Mouse (Mus musculus) myocyte (in vitro differentiated cells): ENCODE measurements around the gene Ets2. TPM values are rescaled to one million over a fixed set of nuclear protein-coding genes. Genes with fewer than 3 reads are reported as not detected.

Experiments used
- H3K27me3 ChIP-seq: one replicate; pipeline ENCODE4 v1.6.1; 2011; ENCODE audit not compliant: control insufficient read depth, insufficient read depth, insufficient read length
- H3K36me3 ChIP-seq: one replicate; pipeline ENCODE4 v1.6.1; 2011; ENCODE audit not compliant: control insufficient read depth, insufficient read depth
- H3K4me2 ChIP-seq: one replicate; pipeline ENCODE4 v1.6.1; 2011; ENCODE audit warnings: low read depth, control low read depth
- H3K4me3 ChIP-seq: one replicate; pipeline ENCODE4 v1.5.1; 2011; ENCODE audit warnings: mild to moderate bottlenecking, control low read depth, moderate library complexity
- H3K79me2 ChIP-seq: one replicate; pipeline ENCODE4 v1.6.1; 2011; ENCODE audit not compliant: control insufficient read depth, insufficient read depth
- H3ac ChIP-seq: one replicate; pipeline ENCODE4 v1.6.1; 2011; ENCODE audit not compliant: control insufficient read depth, insufficient read length
- CEBPB ChIP-seq: IDR thresholded peaks from 2 replicates; pipeline ENCODE4 v1.6.1; 2011; ENCODE audit warnings: mild to moderate bottlenecking, moderate library complexity; ENCODE audit not compliant: poor library complexity, insufficient read depth, severe bottlenecking
- E2F4 ChIP-seq: IDR thresholded peaks from one replicate; pipeline ENCODE4 v1.6.1; 2011; ENCODE audit warnings: mild to moderate bottlenecking, control low read depth, moderate library complexity; ENCODE audit not compliant: insufficient read depth
- MAX ChIP-seq: IDR thresholded peaks from one replicate; pipeline ENCODE4 v1.6.1; 2011; ENCODE audit warnings: low read depth, mild to moderate bottlenecking, control low read depth
- MYOD1 ChIP-seq, 3 experiments: IDR thresholded peaks; one replicate each; pipeline ENCODE4 v1.6.1; 2011; ENCODE audit warnings: control low read depth in 2 of 3, low read depth in 2 of 3, mild to moderate bottlenecking in 2 of 3, moderate library complexity in 1 of 3; ENCODE audit not compliant: insufficient read length in 2 of 3, control insufficient read depth in 1 of 3
- MYOG ChIP-seq, 3 experiments: IDR thresholded peaks; one replicate each; pipeline ENCODE4 v1.6.1; 2011; ENCODE audit warnings: control low read depth in 2 of 3, low read depth in 2 of 3, mild to moderate bottlenecking in 2 of 3; ENCODE audit not compliant: insufficient read length in 2 of 3, control insufficient read depth in 1 of 3, insufficient read depth in 1 of 3
- POLR2A ChIP-seq: IDR thresholded peaks from one replicate; pipeline ENCODE4 v1.6.1; 2011; ENCODE audit warnings: low read depth, mild to moderate bottlenecking, control low read depth, moderate library complexity; ENCODE audit not compliant: insufficient read length
- POLR2AphosphoS2 ChIP-seq: IDR thresholded peaks from one replicate; pipeline ENCODE4 v1.6.1; 2011; ENCODE audit warnings: low read depth, control low read depth; ENCODE audit not compliant: insufficient read length
- REST ChIP-seq: IDR thresholded peaks from one replicate; pipeline ENCODE4 v1.6.1; 2011; ENCODE audit warnings: mild to moderate bottlenecking, control low read depth, moderate library complexity; ENCODE audit not compliant: insufficient read depth, insufficient read length
- SRF ChIP-seq: IDR thresholded peaks from one replicate; pipeline ENCODE4 v1.6.1; 2011; ENCODE audit warnings: low read depth; ENCODE audit not compliant: control insufficient read depth, insufficient read length
- TCF12 ChIP-seq: IDR thresholded peaks from one replicate; pipeline ENCODE4 v1.6.1; 2011; ENCODE audit warnings: mild to moderate bottlenecking, control low read depth; ENCODE audit not compliant: poor library complexity, insufficient read depth, severe bottlenecking
- TCF3 ChIP-seq: IDR thresholded peaks from one replicate; pipeline ENCODE4 v1.6.1; 2011; ENCODE audit warnings: low read depth, control low read depth; ENCODE audit not compliant: insufficient read length
- USF1 ChIP-seq: IDR thresholded peaks from one replicate; pipeline ENCODE4 v1.6.1; 2011; ENCODE audit warnings: low read depth, mild to moderate bottlenecking, control low read depth, moderate library complexity
- polyA plus RNA-seq: library from polyadenylated mRNA; unstranded; fragments of >200 nt; fragmentation: generic; extraction: Trizol; gene quantifications from one replicate; pipeline ENCODE4 v1.2.1, GENCODE M21; 2012; ENCODE audit warnings: missing spikeins

Ets2 gene
- polyA plus RNA-seq, 1 experiment, result 73.9 TPM

- no peak for TF ChIP-seq TCF12
- TF ChIP-seq CEBPB, result no peak
- TF ChIP-seq TCF3, result no peak
- no peak for TF ChIP-seq REST
- no peak for TF ChIP-seq POLR2A
- no peak for TF ChIP-seq MYOD1 (IDR thresholded peaks at IDR 0.05; ENCODE audit: control insufficient read depth in 1 of 3, insufficient read length in 2 of 3, low read depth in 2 of 3)
- TF ChIP-seq USF1, result no peak
- no peak for TF ChIP-seq MYOG (IDR thresholded peaks at IDR 0.05; ENCODE audit: control insufficient read depth in 1 of 3, insufficient read depth in 1 of 3, insufficient read length in 2 of 3, low read depth in 2 of 3)
- no peak for TF ChIP-seq POLR2AphosphoS2
- TF ChIP-seq MAX, result no peak
- no peak for TF ChIP-seq E2F4
- no peak for TF ChIP-seq SRF
- Histone ChIP-seq H3ac (no peak overlapping the region), H3K4me3 (no peak overlapping the region), H3K79me2 (no peaks in the 10 kb centered on the region), H3K36me3 (no peaks in the 10 kb centered on the region), H3K27me3 (no peaks in the 10 kb centered on the region), H3K4me2 (no peak overlapping the region)
These were observed 64.3 kb downstream of the Ets2 start for GRCm38 (mm10) chr16:95766181-95766580.

DNA sequence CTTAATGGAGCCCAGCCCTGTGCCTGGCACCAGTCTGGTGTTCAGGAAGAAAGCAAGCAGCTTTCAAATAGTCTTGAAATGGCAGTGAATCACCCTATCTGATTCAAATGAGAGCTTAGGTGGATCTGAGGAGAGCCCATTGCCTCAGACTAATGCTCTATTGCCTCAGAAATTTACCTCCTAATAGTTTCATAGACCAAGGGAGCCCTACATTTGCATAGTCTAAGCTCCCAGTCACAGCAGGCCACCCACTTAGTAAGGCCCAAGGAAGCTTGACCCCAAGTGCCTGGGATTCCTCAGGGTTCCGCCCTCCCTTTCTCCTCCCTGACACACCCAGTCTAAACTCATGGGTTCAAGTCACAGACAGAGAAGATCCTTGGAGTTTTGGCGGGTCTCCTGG lies 65.4 kb downstream of the Ets2 start:
- H3K4me3 ChIP-seq, result no peak overlapping the region
- H3K36me3 ChIP-seq, result no peaks in the 10 kb centered on the region
- peak overlapping the region; percentile 36 for H3K4me2 ChIP-seq
- H3ac ChIP-seq, result no peak overlapping the region
- peak; percentile 85 for TF ChIP-seq CEBPB
- no peak for TF ChIP-seq MAX
- TF ChIP-seq MYOD1 (IDR thresholded peaks at IDR 0.05; ENCODE audit: control insufficient read depth in 1 of 3, insufficient read length in 2 of 3, low read depth in 2 of 3), result no peak
- no peak for TF ChIP-seq POLR2A
- TF ChIP-seq MYOG (IDR thresholded peaks at IDR 0.05; ENCODE audit: control insufficient read depth in 1 of 3, insufficient read depth in 1 of 3, insufficient read length in 2 of 3, low read depth in 2 of 3), result no peak
- no peak for TF ChIP-seq TCF12
- no peaks in the 10 kb centered on the region for H3K27me3 ChIP-seq
- no peaks in the 10 kb centered on the region for H3K79me2 ChIP-seq

GRCm38 (mm10) chr16:95769066-95769995 lies 67.5 kb downstream of the Ets2 start:
- Histone ChIP-seq H3K79me2 (no peaks in the 10 kb centered on the region), H3K4me3 (no peak overlapping the region), H3K27me3 (no peaks in the 10 kb centered on the region)

GRCm38 (mm10) chr16:95769996-95770334 lies 68.1 kb downstream of the Ets2 start:
- no peaks in the 10 kb centered on the region for H3K79me2 ChIP-seq
- peak overlapping the region; percentile 9 for H3ac ChIP-seq
- H3K4me3 ChIP-seq, result no peak overlapping the region
- no peaks in the 10 kb centered on the region for H3K36me3 ChIP-seq
- TF ChIP-seq POLR2AphosphoS2 (peak; percentile 33), CEBPB (no peak), POLR2A (peak; percentile 40), REST (peak; percentile 5), USF1 (no peak)
- H3K27me3 ChIP-seq, result no peaks in the 10 kb centered on the region
- H3K4me2 ChIP-seq, result peak overlapping the region; percentile 73

More at GRCm38 (mm10) chr16:95769066-95769995, 67.5 kb downstream of the Ets2 start:
- H3K4me2 ChIP-seq, result peak overlapping the region; percentile 73
- TF ChIP-seq POLR2A (peak; percentile 52), MYOG (IDR thresholded peaks at IDR 0.05; ENCODE audit: control insufficient read depth in 1 of 3, insufficient read depth in 1 of 3, insufficient read length in 2 of 3, low read depth in 2 of 3) (no peak)
- H3ac ChIP-seq, result peak overlapping the region; percentile 9
- H3K36me3 ChIP-seq, result no peaks in the 10 kb centered on the region

DNA sequence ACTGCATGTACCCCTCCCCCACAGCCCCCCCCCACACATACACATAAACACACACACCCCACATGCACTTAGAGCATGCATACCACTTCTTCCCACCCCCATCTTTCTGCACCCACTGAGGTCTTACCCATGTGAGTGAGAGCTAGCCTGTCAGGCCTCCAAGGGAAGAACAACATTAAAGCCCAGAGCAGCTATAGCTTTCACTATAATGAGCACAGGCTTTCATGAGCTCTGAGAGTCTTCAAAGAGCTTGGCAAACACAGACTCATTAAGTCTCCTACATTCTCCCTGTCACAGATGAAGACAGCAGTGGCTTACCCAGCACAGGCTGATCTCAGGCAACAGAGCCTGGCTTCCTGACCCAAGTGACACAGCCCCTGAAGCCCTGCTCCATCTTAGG lies 68.5 kb downstream of the Ets2 start:
- Histone ChIP-seq H3K79me2 (no peaks in the 10 kb centered on the region), H3K4me2 (no peak overlapping the region), H3K27me3 (no peaks in the 10 kb centered on the region), H3K36me3 (no peaks in the 10 kb centered on the region), H3K4me3 (no peak overlapping the region), H3ac (no peak overlapping the region)
- TF ChIP-seq MAX, result no peak
- no peak for TF ChIP-seq TCF12
- no peak for TF ChIP-seq REST
- TF ChIP-seq SRF, result no peak
- no peak for TF ChIP-seq CEBPB
- no peak for TF ChIP-seq MYOD1 (IDR thresholded peaks at IDR 0.05; ENCODE audit: control insufficient read depth in 1 of 3, insufficient read length in 2 of 3, low read depth in 2 of 3)
- no peak for TF ChIP-seq TCF3
- TF ChIP-seq POLR2AphosphoS2, result no peak
- no peak for TF ChIP-seq MYOG (IDR thresholded peaks at IDR 0.05; ENCODE audit: control insufficient read depth in 1 of 3, insufficient read depth in 1 of 3, insufficient read length in 2 of 3, low read depth in 2 of 3)
- no peak for TF ChIP-seq POLR2A
- TF ChIP-seq USF1, result no peak
- no peak for TF ChIP-seq E2F4

Other genes starting within 250 kb of the Ets2 start
- gene Erg, start 115.5 kb upstream of the Ets2 start, polyA plus RNA-seq, result 0.04 TPM